Mouse (Mus musculus): ENCODE measurements around the gene Tnik. TPM values are rescaled to one million over a fixed set of nuclear protein-coding genes. Genes with fewer than 3 reads are reported as not detected.

Gene Tnik
- polyA plus RNA-seq, 2 experiments from 2014 or later: 44.9 to 49.8 TPM

GRCm38 (mm10) chr3:28410269-28410668 lies 147.3 kb downstream of the Tnik start:
- ATAC-seq: peak; percentile 26

DNA sequence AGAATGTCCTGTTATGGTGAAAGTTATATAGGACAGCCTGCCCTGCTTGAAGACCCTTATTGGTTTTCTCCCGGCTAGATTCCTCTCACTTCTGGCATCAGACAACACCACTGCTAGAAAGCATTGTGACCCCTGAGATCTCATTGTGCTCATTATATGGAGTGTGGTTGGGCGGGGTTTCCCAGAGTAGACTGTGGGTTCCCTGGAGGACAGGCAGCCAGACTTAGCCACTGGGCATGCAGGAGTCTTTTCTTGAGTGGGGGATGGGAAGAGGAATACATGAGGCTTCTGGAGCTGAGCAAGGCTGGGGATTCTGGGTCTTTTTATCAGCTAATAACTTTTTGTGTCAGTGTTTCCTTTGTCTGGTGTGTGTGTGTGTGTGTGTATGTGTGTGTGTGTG lies 153.0 kb downstream of the Tnik start:
- no peak for ATAC-seq

DNA sequence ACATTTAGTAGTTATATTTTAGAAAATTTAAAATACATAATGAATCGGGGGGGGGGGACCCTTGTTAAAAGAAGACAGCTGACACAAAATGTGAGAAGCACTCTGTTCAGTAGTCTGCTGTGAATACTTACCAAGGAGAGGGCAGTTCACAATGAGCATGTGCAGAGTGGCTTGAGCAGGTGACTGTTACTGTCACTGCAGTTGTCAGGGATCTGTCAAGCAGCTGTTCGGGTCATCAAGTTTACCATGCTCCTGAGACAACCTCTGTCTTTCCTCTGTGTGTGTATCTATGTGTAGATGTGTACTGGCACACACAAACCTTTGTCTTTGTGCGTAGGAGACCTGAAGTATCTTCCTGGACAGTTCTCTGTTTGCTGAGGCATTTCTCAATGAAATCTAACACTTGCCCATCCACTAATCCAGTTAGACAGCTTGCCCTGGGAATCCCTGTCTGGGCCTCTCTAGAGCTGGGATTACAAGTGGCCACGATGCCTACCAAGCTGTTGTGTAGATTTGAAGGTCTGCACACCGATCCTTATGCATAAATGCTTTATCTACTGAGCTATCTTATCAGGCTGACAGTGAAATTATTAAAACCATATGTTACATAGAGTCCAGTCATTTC lies 154.2 kb downstream of the Tnik start:
- no peak for ATAC-seq

GRCm38 (mm10) chr3:28420194-28420593 lies 157.2 kb downstream of the Tnik start:
- no peak for ATAC-seq

DNA sequence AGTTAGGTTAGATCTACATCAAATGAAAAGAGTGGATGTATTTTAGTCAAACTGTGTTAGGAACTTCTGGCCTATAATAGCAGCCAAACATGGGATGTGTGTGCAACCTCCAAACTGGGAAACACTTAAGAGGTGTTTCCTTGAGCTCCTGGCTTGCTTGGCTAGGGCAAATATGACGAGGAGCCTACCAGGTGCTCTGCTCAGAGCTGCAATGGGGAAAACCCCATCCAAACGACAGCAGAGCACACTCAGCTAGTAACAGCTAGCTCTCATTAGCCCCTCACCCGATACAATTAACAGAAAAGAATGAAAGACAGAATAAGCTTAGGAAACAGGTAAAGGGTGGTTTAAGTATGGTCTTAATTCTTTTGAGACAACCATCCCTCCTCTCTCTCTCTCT lies 157.7 kb downstream of the Tnik start:
- ATAC-seq: peak; percentile 76

DNA sequence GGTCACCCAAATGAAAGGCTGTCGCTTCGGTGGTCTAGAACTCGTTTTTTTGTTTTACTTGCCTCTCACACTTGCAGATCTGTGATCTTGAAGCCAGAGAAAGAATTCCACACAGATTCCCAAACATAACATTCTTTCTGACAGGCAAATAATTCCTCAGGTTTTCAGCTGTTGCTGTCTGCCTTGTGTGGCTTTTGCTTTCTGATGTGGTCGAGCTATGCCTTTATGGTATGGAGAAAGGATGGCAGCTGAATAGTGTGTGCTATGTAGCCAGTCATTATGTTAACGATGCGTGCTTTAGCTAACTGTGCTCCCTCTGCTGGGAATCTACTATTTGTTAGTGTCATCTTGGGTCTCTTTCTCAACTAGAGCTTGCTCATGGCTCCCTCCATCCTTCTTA lies 158.8 kb downstream of the Tnik start:
- ATAC-seq: no peak

GRCm38 (mm10) chr3:28422221-28422620 lies 159.2 kb downstream of the Tnik start:
- no peak for ATAC-seq

- no peak for ATAC-seq
Measured at GRCm38 (mm10) chr3:28425911-28426310, 162.9 kb downstream of the Tnik start.

- ATAC-seq: no peak
Measured at GRCm38 (mm10) chr3:28431459-28431858, 168.4 kb downstream of the Tnik start.

DNA sequence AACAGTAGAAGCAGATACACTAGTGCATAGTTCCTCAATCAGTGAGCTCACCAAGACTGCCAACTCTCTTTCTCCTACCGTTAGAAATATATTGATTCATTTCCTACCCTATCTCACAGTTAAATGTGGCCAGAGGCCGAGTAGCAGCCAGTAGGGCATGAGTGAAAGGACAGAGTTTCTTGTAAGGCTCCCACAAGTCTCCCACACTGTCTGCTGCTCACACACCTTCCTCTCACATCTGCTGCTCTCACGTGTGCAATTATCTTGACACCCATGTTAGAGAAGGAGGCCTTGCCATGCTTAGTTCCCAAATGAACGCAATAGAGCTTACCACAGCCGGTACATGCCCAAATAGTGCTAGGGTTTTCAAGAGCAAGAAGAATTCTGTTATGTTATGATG lies 169.3 kb downstream of the Tnik start:
- no peak for ATAC-seq

GRCm38 (mm10) chr3:28435478-28435877 lies 172.5 kb downstream of the Tnik start:
- no peak for ATAC-seq

DNA sequence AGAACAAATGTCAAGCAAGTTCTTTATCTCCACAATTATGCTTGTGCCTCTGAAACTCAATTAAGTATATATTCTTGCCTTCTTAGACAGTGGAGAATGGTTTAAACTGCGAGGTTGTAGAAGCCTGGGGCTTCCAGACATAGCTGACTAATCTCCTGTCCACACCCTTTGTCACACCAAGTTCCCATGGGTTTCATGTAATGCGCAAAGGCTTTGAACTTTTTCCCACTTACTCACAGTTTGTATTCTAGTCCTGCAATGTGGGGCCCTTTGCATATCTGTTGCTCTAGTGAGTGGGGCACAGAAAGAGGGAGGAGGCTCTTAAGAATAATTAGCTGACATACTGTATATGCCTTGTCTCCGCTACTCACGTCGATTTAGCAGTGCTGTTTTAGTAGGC lies 174.4 kb downstream of the Tnik start:
- ATAC-seq: no peak

DNA sequence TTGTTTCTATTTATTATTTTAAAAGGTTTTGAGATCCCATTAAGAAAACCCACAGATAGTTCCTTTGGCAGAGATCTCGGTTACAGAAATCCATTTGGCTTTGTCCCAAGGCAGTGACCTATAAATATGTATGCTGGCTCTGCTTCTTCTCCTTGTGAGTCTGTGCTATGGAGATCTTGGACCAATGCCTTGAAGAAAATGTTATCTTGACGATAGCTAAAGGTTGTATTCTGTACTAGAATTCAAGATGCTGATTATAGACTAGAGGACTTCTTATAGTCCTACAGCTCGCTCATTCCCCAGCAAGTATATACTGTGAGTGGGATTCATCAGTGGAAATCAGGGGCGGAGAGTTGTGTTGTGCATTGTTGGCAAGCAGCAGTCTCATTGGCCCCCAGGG lies 178.5 kb downstream of the Tnik start:
- no peak for ATAC-seq

GRCm38 (mm10) chr3:28442116-28442515 lies 179.1 kb downstream of the Tnik start:
- no peak for ATAC-seq

GRCm38 (mm10) chr3:28447950-28448349 lies 184.9 kb downstream of the Tnik start:
- peak; percentile 36 for ATAC-seq

DNA sequence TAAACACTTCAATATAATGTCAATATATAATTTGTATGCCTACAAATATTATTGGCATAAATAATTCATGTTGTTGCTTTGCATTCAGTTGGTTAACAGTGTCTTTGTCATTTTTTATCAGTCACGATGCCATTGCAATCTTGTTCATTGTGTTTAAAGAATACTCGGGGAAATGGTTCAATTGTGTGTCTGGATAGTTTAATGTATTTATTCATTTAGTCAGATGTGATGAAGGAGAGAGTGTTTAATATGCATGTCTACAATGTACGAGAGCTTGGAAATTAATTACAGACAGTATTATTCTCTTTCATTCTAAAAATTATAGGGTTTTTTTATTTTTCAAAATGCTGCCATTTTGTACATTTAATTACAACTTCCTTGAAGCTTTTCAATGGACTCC lies 190.4 kb downstream of the Tnik start:
- ATAC-seq: no peak

- ATAC-seq: no peak
Measured at GRCm38 (mm10) chr3:28456842-28457241, 193.8 kb downstream of the Tnik start.

- ATAC-seq: no peak
Measured at GRCm38 (mm10) chr3:28457517-28457916, 194.5 kb downstream of the Tnik start.

DNA sequence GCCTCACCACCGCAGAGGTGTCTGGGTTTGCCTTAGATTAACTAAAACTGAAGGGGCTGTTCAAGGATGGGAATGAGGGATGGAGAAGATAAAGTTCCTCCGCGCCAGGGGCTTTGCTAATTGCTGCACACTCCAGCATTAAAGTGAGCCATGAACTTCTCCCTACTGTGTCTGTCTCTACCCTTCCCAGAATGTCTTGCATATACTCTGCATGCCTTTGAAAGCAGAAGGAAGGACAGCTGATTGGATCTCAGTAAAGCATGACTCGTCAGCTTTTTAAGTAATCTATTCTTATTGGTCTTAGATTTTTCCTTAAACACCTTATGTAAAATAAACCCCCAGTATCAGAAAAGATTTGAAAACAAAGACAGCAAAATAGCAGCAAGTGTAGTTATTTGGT lies 203.7 kb downstream of the Tnik start:
- ATAC-seq: no peak

GRCm38 (mm10) chr3:28467148-28467754 lies 204.2 kb downstream of the Tnik start:
- no peak for ATAC-seq

- ATAC-seq: peak; percentile 86
Measured at GRCm38 (mm10) chr3:28467871-28468285, 204.9 kb downstream of the Tnik start.

GRCm38 (mm10) chr3:28473439-28473838 lies 210.4 kb downstream of the Tnik start:
- ATAC-seq: no peak

DNA sequence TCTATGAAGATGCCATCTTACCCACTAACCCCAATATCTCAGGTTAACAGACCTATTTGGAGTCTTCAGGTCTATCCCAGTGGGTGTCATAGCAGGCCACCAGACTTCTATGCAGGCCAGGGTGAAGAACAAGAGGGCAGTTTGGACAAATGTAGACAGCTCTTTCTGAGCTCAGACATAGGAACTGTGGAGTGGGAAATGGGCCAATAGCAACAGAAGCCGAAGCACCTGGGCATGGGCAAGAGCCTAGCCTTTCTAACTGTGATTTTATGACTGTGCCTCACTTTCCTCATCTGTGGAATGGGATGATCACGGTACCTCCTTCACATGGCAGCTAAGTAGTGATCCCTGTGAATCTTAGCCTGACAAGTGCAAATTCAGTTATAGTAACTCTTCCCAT lies 214.4 kb downstream of the Tnik start:
- no peak for ATAC-seq

- ATAC-seq: no peak
Measured at GRCm38 (mm10) chr3:28485716-28486115, 222.7 kb downstream of the Tnik start.

GRCm38 (mm10) chr3:28487418-28487817 lies 224.4 kb downstream of the Tnik start:
- ATAC-seq: no peak

All from activated CD4-positive, CD25-positive, alpha-beta regulatory T cell, adult 4 months (primary cell).